Mouse (Mus musculus) heart, adult 2 months (tissue): ENCODE measurements around the gene Fkbp2. TPM values are rescaled to one million over a fixed set of nuclear protein-coding genes. Genes with fewer than 3 reads are reported as not detected.

Experiments used
- DNase-seq, 2 experiments: peaks; one replicate each; pipeline ENCODE4 v3.0.0; 2021
- H3K27ac ChIP-seq: fragments of 200-600 bp; 2 replicates; pipeline ENCODE4 v1.8.1; 2022
- H3K27me3 ChIP-seq: fragments of 200-500 bp; 2 replicates; pipeline ENCODE4 v1.6.1; 2012; ENCODE audit warnings: mild to moderate bottlenecking, low read length, inconsistent platforms, mixed read lengths; ENCODE audit not compliant: control insufficient read depth, insufficient read depth
- H3K36me3 ChIP-seq: fragments of 200-500 bp; 2 replicates; pipeline ENCODE4 v1.6.1; 2012; ENCODE audit warnings: low read length, inconsistent platforms; ENCODE audit not compliant: control insufficient read depth, insufficient read depth
- H3K4me1 ChIP-seq: fragments of 200-500 bp; 2 replicates; pipeline ENCODE4 v1.6.1; 2011; ENCODE audit warnings: low read length; ENCODE audit not compliant: control insufficient read depth, insufficient read depth
- H3K4me3 ChIP-seq: fragments of 200-600 bp; 2 replicates; pipeline ENCODE4 v1.8.1; 2022
- H3K79me2 ChIP-seq: fragments of 200-500 bp; replicated peaks from 2 replicates; pipeline ENCODE4 v1.6.1; 2012; ENCODE audit warnings: mild to moderate bottlenecking, inconsistent platforms, low read length, moderate library complexity, mixed read lengths; ENCODE audit not compliant: control insufficient read depth, insufficient read depth
- H3K9ac ChIP-seq: fragments of 200-500 bp; 2 replicates; pipeline ENCODE4 v1.6.1; 2012; ENCODE audit warnings: low read depth, mild to moderate bottlenecking, control low read depth, inconsistent platforms, low read length, mixed read lengths
- CTCF ChIP-seq: fragments of 200-600 bp; IDR thresholded peaks from 2 replicates; pipeline ENCODE4 v1.8.1; 2022; ENCODE audit warnings: antibody characterized with exemption, mild to moderate bottlenecking, moderate library complexity
- EP300 ChIP-seq: fragments of 200-500 bp; IDR thresholded peaks from 2 replicates; pipeline ENCODE4 v1.6.1; 2011; ENCODE audit warnings: low read depth, low read length, control low read depth; ENCODE audit not compliant: insufficient read depth
- POLR2A ChIP-seq: fragments of 200-500 bp; IDR thresholded peaks from 2 replicates; pipeline ENCODE4 v1.6.1; 2011; ENCODE audit warnings: mild to moderate bottlenecking, low read depth, low read length, control low read depth; ENCODE audit not compliant: insufficient read depth
- WGBS: fragments of 180-500 bp; shearing (Covaris S2); methylation state at CpG from one replicate; pipeline ENCODE4 v1.1.7; 2018; 5-methylcytosine and 5-hydroxymethylcytosine counted together
- intact Hi-C: fragments of 180-260 bp; cut with DNase I; formaldehyde crosslinking; loops from one replicate; pipeline ENCODE4 v1.15.1; 2025
- polyA plus RNA-seq: library from polyadenylated mRNA; depleted of rRNA; stranded (reverse); fragments of >200 nt; gene quantifications from 2 replicates; pipeline ENCODE4 v1.2.3, GENCODE M21; 2012
- total RNA-seq, 2 experiments: library from RNA; stranded (reverse); gene quantifications; 2 replicates each; pipeline ENCODE4 v1.2.3; 2021

The Fkbp2 gene
- total and polyA plus RNA-seq, 3 experiments, result 21.1 to 24.7 (median 23.2) TPM

DNA sequence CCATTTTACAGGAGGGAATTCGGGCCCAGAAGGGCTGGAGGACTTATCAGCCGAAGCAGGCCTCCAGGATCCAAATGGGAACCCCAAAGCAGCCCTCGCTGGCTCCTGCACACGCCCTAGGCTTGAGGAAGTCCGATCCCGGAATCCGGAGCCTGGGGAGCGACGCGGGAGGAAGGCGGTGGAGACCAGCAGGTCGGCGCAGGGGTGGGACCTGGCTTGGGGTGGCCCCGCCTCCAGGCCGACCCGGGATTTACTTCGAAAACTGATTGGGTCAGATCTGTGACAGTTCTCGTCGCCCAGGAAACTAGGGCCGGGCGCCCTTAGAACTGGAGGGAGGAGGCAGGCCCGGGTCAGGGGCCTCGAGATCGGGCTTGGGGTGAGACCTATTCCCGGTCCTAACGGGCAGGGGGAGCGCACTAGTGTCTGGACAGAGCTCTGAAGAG, 38.0 kb downstream of the Fkbp2 start, which contains the start of gene Gpr137:
Gene Gpr137, minus strand, starts transcription at position 232 of the 443 bp plus-strand sequence.
- Histone ChIP-seq H3K4me1 (peaks cover 3% of the 10 kb centered on the region), H3K9ac (peak within 1 kb of the TSS; percentile 91), H3K4me3 (peak within 1 kb of the TSS; percentile 80), H3K79me2 (no peaks in the 10 kb centered on the region), H3K36me3 (no peaks in the 10 kb centered on the region), H3K27ac (peak within 1 kb of the TSS; percentile 84), H3K27me3 (no peaks in the 10 kb centered on the region)
- intact Hi-C loops, result loop anchor here (1.0 to 5.0 kb wide), 2 partner anchors 9 to 35 kb away; partner anchors contain the start of gene Plcb3
- peak; percentile 95 to 98 for DNase-seq
- under 1% methylated on average over 27 of the region's 27 CpGs for WGBS
- TF ChIP-seq CTCF (no peak), POLR2A (peak; percentile 88)

DNA sequence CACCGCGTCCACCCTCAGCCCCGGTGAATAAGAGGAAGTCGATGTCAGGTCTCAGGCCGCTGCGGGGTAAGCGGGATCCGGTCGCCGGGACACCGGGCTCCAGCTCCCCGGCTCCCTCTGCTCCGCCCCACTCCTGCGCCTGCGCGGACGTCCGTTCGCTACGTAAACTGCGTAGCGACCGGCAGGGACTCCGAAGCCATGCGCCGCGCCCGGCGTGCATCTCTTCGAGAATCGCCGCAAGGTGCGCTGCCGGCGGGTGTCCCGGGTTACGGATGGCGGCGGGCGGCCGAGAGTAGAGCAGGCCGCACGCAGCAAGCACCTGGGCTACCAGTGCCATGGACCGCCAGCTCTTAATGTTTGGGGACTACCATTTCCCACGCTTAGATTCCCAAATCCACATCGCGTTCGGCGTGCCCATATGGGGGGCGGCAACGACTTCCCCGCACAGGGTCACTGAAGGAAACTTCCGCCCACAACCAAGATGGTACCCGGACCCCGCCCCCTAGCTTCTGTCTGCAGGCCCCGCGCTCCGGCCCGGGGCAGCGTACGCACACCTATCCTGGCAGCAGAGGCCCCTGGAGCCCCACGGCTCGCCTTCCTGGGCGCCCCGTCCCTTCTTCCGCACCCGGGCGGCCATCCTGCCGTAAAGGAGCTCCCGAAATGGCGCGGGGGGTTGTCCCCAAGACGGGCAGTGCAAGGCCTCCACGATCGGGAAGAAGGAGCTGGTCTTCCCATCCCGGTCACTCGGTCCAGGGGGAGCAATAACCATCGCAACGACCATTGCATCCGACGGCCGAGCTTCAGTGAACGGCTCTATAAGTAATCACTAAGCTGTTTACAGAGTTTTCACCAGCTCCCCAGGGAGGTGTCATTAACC, 38.7 kb downstream of the Fkbp2 start, which contains the start of gene Bad:
Gene Bad, plus strand, starts transcription at position 490 of the 877 bp plus-strand sequence.
- Histone ChIP-seq H3K4me3 (peak within 1 kb of the TSS; percentile 80), H3K9ac (peak within 1 kb of the TSS; percentile 91), H3K4me1 (peaks cover 3% of the 10 kb centered on the region), H3K27me3 (no peaks in the 10 kb centered on the region), H3K79me2 (no peaks in the 10 kb centered on the region), H3K36me3 (no peaks in the 10 kb centered on the region), H3K27ac (peak within 1 kb of the TSS; percentile 84)
- intact Hi-C loops, result loop anchor here (1.0 to 5.0 kb wide), 2 partner anchors 10 to 36 kb away; partner anchors contain the start of gene Plcb3
- DNase-seq, result peak; percentile 94 to 98
- WGBS, result under 1% methylated on average over 83 of the region's 83 CpGs
- peak; percentile 38 for TF ChIP-seq CTCF
- TF ChIP-seq EP300, result peak; percentile 27; the same call in 1 of the 2 replicates
- TF ChIP-seq POLR2A, result peak; percentile 77

DNA sequence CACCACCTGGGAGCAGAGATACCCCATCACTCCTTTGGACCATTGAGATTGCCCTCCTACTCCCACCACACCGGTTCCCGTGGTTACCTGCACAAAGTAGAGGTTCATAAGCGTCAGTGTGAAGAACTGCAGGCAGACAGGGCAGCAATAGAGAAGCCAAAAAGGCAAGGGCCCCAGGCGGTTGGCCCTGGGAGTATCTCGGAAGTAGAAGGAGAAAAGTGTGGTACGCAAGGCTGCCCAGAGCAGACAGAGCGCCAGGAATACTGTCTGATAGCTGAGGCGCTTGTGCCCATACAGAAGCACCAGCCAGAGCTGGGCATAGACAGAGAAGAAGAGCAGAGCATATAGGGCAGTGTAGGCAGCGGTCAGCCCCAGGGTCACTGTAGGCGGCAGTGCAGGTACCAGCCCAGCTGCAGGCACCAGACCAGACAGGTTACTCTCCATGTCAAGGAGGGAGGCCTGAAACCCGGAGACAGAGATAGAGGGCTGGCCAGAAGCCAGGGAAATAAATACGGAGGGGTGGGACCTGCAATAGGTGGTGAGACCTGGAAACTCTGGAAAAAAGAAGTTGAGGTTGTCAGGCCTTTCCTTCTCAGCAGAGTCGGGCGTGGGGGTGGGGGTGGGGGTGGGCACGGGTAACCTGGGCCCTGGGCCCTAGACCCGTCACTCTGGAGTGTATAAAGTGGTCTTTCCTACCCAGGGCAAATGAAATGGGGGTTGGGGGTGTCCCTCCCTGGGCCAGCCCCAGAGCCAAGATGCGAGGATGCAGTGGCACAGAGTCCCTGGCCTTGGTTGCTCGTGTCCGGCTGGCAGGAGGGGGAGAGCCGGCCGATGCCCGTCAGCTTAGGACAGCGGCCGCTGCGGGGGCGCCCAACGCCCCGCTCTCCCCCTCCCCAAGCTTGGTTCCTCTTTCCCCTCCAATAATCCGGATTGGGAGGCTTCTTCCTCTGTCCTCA, 39.6 kb downstream of the Fkbp2 start:
- 20% methylated on average over 29 of the region's 29 CpGs for WGBS
- H3K79me2 ChIP-seq, result no peaks in the 10 kb centered on the region
- intact Hi-C loops, result loop anchor here (5.0 kb wide), 1 partner anchor 37 kb away; the partner anchor contains the start of gene Plcb3
- H3K27ac ChIP-seq, result peak overlapping the region; percentile 84
- peak overlapping the region; percentile 83 for H3K9ac ChIP-seq
- H3K27me3 ChIP-seq, result no peaks in the 10 kb centered on the region
- H3K4me3 ChIP-seq, result peak overlapping the region; percentile 80
- DNase-seq, result peak in 1 of 2 experiments; percentile 22
- peaks cover 3% of the 10 kb centered on the region for H3K4me1 ChIP-seq
- no peak for TF ChIP-seq POLR2A
- no peak for TF ChIP-seq EP300
- TF ChIP-seq CTCF, result no peak
- H3K36me3 ChIP-seq, result no peaks in the 10 kb centered on the region

DNA sequence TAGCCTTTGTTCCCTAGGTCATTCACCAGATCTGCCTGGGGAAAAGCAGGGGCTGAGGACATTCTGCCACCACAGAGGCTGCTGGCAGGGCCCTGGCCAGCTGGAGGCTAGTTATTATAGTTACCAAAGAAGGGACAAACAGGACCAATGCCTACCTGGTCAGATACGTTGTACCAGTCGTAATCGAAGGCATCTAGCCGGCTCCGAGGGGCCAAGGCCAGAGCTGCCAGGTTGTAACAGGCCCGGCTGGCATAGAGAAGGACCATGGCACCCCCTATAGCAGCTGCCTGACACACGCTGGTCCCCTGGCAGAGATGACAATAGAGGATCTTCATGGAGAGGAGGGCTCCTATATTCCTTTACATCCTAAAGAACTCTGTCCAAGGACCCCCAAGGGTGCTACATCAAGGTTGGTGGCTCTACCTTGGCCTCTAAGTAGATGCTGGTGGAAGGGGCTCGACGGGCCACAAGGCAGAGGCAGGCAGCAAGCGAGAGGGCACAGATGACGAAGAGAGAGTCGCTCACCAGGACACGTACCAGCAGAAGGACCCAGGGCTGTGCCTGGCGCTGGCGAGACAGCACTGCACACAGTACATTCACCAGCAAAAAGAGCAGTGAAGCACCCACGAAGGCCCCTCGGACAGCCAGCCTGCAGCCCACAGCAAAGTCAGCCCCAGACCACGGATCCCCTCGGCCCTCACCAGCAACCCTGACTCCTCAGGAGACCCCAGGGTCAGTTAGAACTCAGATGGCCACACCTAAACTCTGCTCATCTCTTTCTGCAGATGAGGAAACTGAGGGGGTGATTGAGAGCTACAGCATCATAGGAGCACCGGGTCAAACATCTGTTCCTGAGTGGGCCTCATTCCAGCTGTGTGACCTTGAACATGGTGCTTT, 40.9 kb downstream of the Fkbp2 start:
- H3K36me3 ChIP-seq, result no peaks in the 10 kb centered on the region
- peak overlapping the region; percentile 78; the same call in 1 of the 2 replicates for H3K27ac ChIP-seq
- no peaks in the 10 kb centered on the region for H3K79me2 ChIP-seq
- no peak overlapping the region for H3K4me3 ChIP-seq
- 91% methylated on average over 20 of the region's 20 CpGs for WGBS
- peaks cover 3% of the 10 kb centered on the region for H3K4me1 ChIP-seq
- H3K9ac ChIP-seq, result no peak overlapping the region
- no peak for TF ChIP-seq POLR2A
- TF ChIP-seq EP300, result no peak
- TF ChIP-seq CTCF, result no peak
- intact Hi-C loops, result loop anchor here (2.0 to 5.0 kb wide), 3 partner anchors 13 to 38 kb away; partner anchors contain the start of genes Catsperz and Plcb3
- DNase-seq, result no peak
- H3K27me3 ChIP-seq, result peaks cover 2% of the 10 kb centered on the region; the same call in 1 of the 2 replicates
